ENCODE assay signal across 18 mouse cellular contexts in the genomic region with DNA sequence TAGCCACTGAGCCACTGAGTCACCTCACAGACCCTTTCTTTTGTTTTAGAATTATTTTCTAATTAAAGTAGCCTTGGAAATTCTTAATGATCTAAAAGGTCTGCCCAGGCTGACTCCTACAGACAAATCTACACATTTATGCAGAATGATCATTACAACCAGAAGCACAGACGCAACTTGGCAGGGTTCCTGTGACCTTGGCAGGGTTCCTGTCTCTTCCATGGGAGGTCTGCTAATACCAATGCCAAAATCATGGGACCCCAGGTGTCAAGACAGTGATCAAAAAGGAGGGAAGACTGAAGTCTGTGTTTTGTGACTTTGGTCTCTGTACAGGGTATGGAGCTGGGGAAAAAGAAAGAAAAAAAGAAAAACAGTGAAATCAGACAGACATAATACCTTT.
"Had no signal": no experiment of that assay in that cellular context is flagged by ENCODE, and none has a peak within 500 bp of the region (broad histone marks: within the 10 kb centered on the region; RNA-seq: fewer than 3 reads in every experiment).

No protein-coding gene starts in this region.

- H3K9ac ChIP-seq: lung, embryonic 14.5 days; midbrain, embryonic 13.5 days; midbrain, embryonic 15.5 days; neural tube, embryonic 13.5 days; neural tube, embryonic 15.5 days had no signal

- H3K9me3 ChIP-seq: midbrain, embryonic 10.5 days; midbrain, embryonic 13.5 days; midbrain, embryonic 15.5 days; neural tube, embryonic 13.5 days; neural tube, embryonic 15.5 days had no signal

- H3K4me1 ChIP-seq: midbrain, embryonic 10.5 days; midbrain, embryonic 13.5 days; midbrain, embryonic 15.5 days; neural tube, embryonic 15.5 days had no signal

- ATAC-seq: midbrain, embryonic 13.5 days; midbrain, embryonic 15.5 days had no signal

- H3K4me3 ChIP-seq: midbrain, embryonic 10.5 days; midbrain, embryonic 13.5 days; midbrain, embryonic 15.5 days; myocyte; neural tube, embryonic 13.5 days; neural tube, embryonic 15.5 days had no signal

- H3K36me3 ChIP-seq: midbrain, embryonic 10.5 days; midbrain, embryonic 13.5 days; midbrain, embryonic 15.5 days; neural tube, embryonic 13.5 days; neural tube, embryonic 15.5 days had no signal

- H3K4me2 ChIP-seq: lung, embryonic 14.5 days; midbrain, embryonic 13.5 days; midbrain, embryonic 15.5 days; neural tube, embryonic 13.5 days; neural tube, embryonic 15.5 days had no signal

- DNase-seq: lung, adult 18-20 months; lung, embryonic 14.5 days; lung, postnatal 10 days; lung, postnatal 4 days; retina, postnatal 1 day; right cerebral cortex, adult 18-20 months; right cerebral cortex, postnatal 25 days; right cerebral cortex, postnatal 4 days; spleen, adult 18-20 months; thymus, adult 18-20 months; thymus, postnatal 14 days; thymus, postnatal 36 days had no signal

- H3K27ac ChIP-seq: midbrain, embryonic 10.5 days; midbrain, embryonic 13.5 days; midbrain, embryonic 15.5 days; neural tube, embryonic 13.5 days; neural tube, embryonic 15.5 days had no signal

- H3K27me3 ChIP-seq: midbrain, embryonic 13.5 days; midbrain, embryonic 15.5 days; neural tube, embryonic 13.5 days; neural tube, embryonic 15.5 days had no signal
